Mouse (Mus musculus): ENCODE results near the gene Med21.

Gene Med21

DNA sequence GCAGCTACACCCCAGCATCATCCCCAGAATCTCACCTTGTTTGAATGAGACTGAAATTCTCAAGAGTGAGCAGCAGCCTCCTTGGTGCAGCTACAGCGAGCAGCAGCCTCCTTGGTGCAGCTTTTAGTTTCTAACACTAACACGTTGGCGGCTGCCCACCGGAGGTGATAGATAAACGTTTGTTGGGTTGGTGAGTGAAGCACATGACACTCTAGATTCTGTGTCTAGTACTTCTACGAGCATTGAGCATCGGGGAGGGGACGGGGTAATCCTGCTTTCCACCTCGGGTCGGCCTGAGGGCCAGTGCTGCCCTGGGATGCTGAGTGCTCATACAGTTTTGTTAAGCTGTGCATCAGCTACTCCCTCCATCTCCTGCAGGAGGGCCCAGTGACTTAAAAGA lies 34.6 kb downstream of the Med21 start:
- in situ Hi-C loops (cut with MboI, MseI), result loop anchor here (5.0 kb wide), 1 partner anchor 45 kb away; the partner anchor contains the start of gene Stk38l (in 2 of the 2)

DNA sequence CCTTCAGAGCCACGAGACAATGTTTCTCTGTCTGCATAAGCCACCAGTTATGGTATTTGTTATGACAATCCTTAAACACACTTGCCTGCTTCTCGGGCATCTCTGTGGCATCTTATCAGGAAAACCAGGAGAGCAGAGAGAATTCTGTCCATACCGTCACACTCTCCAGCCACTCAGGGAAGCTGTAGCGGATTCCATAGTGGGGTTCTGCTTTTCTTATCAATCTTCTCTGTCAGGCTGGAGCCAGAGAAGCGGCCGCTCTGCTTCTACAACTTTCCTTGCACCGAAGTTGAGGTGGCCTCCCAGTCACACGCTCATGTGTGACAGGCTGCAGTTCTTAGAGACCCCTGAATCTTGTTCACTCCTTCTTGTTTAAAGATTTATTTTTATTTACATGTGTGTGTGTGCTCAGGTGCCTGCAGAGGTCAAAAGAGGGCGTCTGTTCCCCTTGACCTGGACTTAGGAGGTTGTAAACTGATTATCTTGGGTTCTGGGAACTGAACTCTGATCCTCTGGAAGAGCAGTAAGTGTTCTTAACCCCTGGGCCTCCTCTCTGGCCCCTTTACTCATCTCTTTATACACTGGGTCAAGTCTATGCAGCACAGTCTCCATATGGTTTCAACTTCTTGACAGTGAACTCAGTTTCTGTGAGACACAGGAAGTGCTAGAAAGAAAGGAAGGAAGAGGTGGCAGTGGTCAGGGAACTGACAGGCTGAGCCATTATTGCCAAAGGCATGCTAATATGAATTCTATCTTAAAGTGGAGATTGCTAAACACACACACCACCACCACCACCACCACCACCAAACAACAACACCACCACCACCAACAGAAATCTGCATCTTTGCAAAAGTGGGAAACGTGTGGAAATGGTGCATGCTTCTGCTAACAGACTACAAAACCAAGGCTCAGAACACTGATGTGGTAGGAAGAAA lies 36.1 kb downstream of the Med21 start:
- in situ Hi-C loops (cut with MboI, MseI), result loop anchor here (5.0 kb wide), 1 partner anchor 44 kb away; the partner anchor contains the start of gene Stk38l (in 2 of the 2)

GRCm38 (mm10) chr6:146683881-146684280 lies 41.5 kb downstream of the Med21 start:
- in situ Hi-C loops (cut with MboI, MseI), result no loop called here

DNA sequence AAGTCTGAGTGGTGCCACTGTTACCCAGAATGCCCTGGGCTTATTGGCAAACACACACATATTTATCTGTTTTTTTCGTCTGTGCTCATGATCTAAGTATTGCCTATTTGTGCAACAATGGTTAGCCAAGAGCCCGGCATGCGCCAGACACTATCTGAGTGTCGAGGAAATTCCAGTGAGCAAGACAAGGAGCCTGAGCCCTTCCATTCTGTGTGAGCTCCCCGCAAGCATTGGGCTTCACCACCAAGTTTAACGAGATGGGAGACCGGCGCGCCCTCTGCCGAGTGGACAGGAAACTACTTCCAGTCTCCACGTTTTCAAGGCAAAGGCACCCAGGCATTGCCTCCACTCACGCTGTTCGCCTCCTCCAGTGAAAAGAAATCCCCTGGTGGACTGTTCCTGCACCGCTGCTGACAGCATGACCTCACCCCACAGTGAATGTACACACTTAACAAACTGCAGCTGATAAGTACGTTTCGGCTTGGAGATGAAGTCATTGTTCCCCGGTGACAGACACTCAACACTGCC lies 43.5 kb downstream of the Med21 start:
- in situ Hi-C loops (cut with MboI, MseI), result no loop called here

GRCm38 (mm10) chr6:146686463-146687196 lies 44.3 kb downstream of the Med21 start:
- in situ Hi-C loops (cut with MboI, MseI), result no loop called here

GRCm38 (mm10) chr6:146688010-146688409 lies 45.7 kb downstream of the Med21 start:
- in situ Hi-C loops (cut with MboI, MseI), result no loop called here

DNA sequence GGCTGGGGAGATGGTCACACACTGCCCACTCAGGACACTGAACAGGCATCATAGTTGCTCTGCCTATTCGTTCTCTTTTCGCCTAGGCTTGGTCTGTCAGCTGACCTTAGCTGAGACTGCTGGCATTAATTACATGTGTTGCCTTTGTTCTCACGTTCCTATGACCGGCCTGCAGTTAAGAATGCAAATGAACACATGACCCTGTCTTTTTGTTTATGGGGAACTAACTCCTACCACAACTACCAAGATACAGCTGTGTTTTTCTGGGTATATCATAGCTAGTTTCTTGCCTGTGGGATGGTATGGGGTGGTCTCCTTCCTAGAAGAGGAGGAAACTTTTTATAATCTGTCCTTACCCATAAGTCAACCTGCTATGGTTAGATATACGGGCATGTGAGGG lies 46.5 kb downstream of the Med21 start:
- in situ Hi-C loops (cut with MboI, MseI), result no loop called here

GRCm38 (mm10) chr6:146697767-146698166 lies 55.4 kb downstream of the Med21 start:
- in situ Hi-C loops (cut with MboI, MseI), result no loop called here

DNA sequence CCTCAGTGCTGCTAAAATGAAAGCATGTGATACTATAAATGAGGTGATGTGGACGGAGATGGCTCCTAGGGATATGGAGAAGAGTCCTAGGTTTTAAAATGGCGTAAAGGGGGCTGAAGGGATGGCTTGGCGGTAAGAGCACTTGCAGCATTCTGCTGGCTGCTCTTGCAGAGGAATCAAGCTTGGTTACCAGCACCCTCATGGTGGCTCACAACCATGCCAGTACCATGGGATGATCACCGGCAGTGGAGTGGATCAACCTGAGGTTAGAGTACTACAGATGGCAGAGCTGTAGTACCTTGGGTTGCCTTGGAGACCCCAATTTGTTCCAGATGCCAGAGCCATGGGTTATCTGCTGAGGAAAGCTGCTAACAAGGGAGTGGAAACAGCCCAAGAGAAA lies 56.0 kb downstream of the Med21 start:
- in situ Hi-C loops (cut with MboI, MseI), result no loop called here

All from T-helper 17 cell (primary cell).